Mouse (Mus musculus): ENCODE data around the gene Ptpru.

Ptpru gene

GRCm38 (mm10) chr4:131781023-131781422, 57.1 kb downstream of the Ptpru start:
- DNase-seq (ENCODE audit: low spot score) = no peak

DNA sequence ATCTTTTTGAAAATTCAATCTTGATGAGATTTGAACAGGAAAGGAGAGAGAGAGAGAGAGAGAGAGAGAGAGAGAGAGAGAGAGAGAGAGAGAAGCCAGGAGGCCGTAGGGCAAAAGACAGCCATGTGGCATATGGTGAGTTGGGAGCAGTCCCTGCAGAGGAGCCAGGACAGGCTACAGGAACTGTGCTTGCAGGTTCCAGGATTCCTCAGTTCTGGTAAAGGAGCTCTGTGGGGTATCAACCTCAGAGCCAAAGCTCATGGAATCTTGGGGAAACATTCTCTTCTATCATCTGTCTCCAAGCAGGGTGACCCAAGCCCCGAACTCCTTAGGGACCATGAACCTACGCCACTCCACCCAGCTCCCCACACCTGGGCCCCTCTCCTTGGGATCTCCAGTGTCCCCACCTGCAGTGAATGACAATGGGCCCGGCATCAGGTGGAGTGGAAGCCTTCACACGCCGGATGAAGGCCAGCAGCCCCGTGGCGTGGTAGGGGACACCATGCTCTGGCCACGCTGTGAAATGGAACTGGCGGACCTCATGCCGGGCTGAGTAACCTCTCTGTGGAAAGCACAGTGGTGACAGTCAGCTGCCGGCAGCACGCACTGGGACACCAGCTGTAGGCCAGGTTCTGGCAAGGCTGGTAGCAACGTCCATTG, 59.3 kb downstream of the Ptpru start:
- DNase-seq (ENCODE audit: low spot score) = no peak

GRCm38 (mm10) chr4:131771384-131771783, 66.7 kb downstream of the Ptpru start:
- no peak for DNase-seq (ENCODE audit: low spot score)

DNA sequence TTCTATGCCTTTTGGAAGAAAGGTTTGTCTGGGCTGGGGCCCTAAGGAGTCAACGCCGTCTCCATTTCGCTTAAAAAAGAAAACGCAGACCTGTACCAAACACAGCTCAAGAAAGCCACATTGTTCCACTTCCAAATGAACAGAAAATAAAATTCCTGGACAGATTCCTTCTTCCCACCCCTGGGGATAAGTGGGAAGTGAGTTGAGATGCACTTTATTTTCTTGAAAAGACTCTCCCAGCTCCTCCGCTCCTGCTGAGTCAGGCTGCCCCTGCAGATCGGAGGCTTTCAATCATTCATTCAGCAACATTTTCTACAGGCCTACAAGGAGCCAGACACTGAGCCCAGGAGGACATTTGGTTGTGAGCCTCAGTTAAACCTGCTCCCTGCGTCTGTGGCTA, 74.2 kb downstream of the Ptpru start:
- no peak for DNase-seq (ENCODE audit: low spot score)

DNA sequence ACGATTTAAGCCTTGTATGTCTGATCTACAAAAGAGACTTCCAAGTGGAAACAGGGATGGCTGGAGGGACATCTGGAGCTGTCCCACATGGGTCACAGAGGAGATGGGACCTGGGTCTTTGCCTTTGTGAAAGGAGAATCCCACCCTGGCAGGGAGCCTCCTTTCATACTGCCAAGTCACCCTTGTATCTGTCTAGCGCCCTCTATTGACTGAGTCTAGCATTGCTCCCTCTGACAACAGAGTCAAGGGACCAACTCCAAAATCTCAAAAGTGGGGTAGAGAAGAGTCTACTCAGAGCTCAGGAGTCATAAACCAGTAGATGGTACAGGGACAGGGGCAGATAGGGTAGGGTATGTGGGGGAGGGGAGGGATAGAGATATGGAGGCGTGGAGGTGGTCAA, 74.6 kb downstream of the Ptpru start:
- DNase-seq (ENCODE audit: low spot score) = no peak

DNA sequence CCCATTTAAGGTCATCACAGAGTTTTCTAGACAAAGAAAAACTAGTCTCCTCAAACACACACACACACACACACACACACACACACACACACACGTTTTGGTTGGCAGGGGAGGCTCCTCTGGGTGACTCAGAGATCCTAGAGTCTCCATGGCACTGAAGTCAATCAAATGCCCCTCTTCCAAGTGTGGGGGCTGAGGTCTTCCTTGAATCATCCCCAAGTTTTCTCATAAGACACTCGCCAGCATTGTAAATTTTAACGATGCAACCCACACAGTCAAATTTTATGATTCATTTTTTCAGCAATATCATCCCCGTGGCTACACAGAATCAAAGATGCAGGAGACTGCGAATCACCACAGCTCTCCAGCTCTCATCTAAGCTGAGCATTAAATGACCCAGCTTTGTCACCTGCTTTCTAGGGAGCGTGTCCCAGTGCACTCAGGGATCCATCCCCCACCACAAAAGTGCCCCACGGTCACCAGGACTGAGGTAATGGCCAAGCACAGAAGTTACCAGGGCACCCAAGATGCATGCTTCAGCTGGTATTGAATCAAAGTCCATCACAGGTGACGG, 75.8 kb downstream of the Ptpru start:
- no peak for DNase-seq (ENCODE audit: low spot score)

DNA sequence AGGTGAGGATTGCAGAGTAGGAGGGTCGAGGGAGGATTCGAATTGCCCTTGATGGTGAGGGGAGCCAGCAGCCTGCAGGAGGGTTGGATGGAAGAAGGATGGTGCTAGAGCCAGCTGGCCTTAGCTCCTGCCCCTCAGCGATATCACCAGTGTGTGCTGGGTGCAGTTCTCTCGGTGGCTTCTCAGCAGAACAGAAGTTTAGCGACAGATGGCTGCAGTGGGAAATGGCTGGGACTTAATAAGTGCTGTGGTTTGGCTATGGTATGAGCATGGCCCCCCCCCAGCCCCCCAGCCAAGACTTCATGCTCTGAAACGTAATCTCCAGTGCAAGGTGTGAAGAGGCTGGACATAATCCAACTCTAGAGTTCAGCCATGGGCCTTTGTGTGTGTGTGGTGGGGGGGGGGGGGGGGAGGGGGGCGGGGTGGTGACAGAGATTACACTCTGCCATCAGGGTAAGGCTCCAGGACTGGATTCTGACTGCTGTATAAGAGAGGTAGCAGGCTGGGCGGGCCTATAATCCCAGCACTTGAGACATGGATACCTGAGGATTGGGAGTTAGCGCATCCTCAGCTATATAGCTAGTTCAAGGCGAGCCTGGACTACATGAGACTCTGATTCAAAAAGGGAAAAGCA, 85.8 kb downstream of the Ptpru start:
- DNase-seq (ENCODE audit: low spot score) = no peak

DNA sequence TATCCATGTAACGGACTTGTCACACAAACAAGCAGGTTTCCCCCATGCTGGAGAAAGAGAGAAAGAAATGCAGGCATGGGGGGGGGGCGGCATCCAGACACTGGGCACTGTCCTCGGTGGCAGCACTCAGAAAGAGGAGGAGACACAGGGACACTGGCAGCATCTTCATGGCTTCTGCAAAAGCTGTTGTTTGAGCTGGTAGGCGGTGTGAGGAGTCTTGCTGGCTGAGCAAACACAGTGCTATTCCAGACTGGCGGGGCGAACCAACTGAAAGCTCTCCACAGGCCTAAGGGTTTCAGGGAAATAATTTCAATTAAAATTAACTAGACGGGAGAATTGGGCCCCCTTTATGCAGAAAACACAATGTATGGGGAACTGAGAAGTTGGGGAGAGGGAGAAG, 86.5 kb downstream of the Ptpru start:
- no peak for DNase-seq (ENCODE audit: low spot score)

- DNase-seq (ENCODE audit: low spot score) = no peak
These were observed 88.3 kb downstream of the Ptpru start for GRCm38 (mm10) chr4:131749802-131750201.

- no peak for DNase-seq (ENCODE audit: low spot score)
These were observed 93.4 kb downstream of the Ptpru start for GRCm38 (mm10) chr4:131744685-131745043.

DNA sequence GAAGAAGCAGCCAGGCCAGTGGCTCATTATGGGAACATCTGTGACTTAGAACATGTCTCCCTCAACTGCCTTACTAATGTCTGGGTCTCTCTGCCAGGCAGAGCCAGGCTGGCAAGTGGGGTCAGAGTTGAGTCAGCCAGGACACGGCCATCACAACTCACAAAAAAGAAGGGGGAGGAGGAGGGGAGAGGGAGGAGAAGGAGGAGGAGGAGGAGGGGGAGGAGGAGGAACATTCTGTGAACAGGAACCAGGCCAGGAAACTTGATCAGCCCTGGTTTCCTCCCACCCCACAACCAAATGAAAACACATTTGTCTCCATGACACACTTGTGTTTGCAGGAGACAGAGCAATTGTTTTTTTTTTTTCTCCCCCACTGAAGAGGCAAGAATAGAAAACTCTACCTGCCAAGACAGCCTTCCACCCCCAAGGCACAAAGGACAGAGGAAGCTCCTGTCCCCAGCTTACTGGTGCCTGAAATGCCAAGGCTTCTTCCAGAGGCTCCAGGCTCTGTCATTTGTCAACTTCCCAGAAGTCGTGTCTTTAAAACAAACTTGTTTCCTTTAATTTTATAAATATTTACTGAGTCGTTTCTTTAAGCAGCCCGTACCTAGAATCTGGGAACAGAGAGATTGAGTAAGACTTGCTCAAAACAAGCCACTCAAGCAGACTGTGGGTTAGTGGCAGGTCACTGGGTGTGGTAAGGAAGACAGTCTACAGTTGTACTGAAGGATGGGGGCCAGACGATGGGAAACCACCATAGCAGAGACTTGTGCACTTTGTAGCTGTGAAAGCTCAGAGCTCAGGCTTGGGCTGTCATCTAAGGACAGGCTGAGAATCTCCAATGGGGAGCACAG, 94.0 kb downstream of the Ptpru start:
- DNase-seq (ENCODE audit: low spot score) = peak; percentile 28

DNA sequence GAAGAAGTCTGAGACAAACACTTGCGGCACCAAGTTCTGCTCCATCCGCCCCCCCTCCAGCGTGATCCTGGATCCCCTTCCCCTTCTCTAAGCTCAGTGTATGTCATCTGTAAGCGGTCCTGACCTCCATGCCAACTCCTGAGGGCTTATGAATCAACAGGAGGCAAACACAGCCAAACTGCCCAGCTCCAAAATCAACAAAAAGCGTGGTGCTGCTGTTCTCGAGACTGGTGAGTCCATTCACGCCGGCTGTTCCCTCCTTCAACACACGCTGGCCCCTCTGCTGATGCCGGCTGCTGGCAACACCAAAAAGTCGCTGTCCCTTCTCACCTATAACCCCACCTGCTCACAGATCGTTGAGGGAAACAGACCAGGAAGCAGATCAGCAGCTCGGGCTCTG, 95.1 kb downstream of the Ptpru start:
- no peak for DNase-seq (ENCODE audit: low spot score)

- no peak for DNase-seq (ENCODE audit: low spot score)
These were observed 97.5 kb downstream of the Ptpru start for GRCm38 (mm10) chr4:131740621-131741020.

GRCm38 (mm10) chr4:131728628-131729027, 109.5 kb downstream of the Ptpru start:
- no peak for DNase-seq (ENCODE audit: low spot score)

GRCm38 (mm10) chr4:131723415-131724080, 114.5 kb downstream of the Ptpru start:
- DNase-seq (ENCODE audit: low spot score) = peak; percentile 22

GRCm38 (mm10) chr4:131722121-131722841, 115.8 kb downstream of the Ptpru start:
- DNase-seq (ENCODE audit: low spot score) = peak; percentile 50

GRCm38 (mm10) chr4:131719151-131719550, 118.9 kb downstream of the Ptpru start:
- no peak for DNase-seq (ENCODE audit: low spot score)
